Mouse (Mus musculus) B cell, adult 62 days (primary cell): ENCODE results near the gene Cux1. TPM values are rescaled to one million over a fixed set of nuclear protein-coding genes. Genes with fewer than 3 reads are reported as not detected.

Experiments used
- total RNA-seq: library from RNA; stranded (reverse); gene quantifications from 4 replicates; pipeline ENCODE4 v1.2.4, GENCODE M21; 2023

The Cux1 gene
- total RNA-seq = 96.4 to 112 TPM (median 108 TPM) in 4 replicates

DNA sequence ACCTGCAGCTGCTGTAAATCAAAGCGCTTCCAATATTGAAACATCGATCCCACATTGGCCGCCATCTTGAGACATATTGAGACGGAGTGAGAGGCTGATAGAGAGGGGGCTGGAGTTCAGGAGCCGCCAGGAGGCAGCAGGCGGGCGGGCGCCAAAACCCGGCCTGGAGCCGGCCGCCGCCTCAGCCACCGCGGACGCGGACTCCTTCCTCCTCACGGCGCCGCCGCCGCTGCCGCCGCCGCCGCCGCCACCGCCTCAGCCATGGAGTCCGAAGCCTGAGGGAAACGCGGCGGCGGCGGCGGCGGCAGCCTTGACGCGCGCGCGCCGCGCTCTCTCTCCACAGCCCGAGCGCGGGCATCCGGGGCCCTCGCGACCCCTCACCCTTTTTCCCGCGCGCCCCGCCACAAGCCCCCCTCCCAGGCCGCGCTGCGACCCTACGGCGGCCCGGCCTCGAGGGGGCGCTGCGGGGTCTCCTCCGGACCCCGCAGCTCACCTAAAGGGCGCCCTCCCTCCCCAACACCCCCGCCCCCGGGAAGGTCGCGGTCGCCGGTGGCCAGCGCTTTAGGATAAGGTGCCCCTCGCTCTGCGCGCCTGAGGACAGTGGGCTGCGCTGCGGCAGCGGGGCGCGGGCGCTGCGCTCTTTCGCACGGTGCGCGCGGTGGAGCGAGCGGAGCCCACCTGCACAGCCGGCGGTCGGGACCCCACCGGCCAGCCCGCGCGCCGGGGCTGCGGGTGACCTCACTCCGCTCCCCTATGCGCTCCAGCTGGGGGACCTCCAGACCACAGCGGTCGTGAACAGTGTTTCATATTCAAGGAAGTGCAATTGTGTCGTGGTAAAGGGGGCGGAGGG, at the start of gene Cux1:
Gene Cux1, minus strand, starts transcription at position 315 of the 850 bp plus-strand sequence.

DNA sequence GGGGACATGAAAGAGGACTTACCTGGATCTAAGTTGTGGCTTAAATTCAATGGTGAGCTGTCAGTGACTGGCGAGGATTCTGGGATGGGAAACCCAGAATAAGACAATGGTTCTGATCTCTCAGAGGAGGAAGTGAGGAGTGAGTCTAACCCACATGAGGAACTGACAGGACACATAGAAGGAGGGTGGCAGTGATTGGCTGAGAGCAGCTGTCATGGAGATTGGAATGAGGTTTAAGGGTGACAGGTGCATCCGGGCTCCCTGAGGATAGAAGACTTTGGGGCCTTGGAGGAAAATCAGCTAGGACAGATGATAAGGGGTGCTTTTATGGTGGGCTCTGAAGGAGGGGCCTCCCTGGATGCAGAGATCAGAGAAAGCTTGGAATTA, 320.8 kb downstream of the Cux1 start, which contains the start of gene Sh2b2:
Gene Sh2b2, minus strand, starts transcription at position 105 of the 387 bp plus-strand sequence.

DNA sequence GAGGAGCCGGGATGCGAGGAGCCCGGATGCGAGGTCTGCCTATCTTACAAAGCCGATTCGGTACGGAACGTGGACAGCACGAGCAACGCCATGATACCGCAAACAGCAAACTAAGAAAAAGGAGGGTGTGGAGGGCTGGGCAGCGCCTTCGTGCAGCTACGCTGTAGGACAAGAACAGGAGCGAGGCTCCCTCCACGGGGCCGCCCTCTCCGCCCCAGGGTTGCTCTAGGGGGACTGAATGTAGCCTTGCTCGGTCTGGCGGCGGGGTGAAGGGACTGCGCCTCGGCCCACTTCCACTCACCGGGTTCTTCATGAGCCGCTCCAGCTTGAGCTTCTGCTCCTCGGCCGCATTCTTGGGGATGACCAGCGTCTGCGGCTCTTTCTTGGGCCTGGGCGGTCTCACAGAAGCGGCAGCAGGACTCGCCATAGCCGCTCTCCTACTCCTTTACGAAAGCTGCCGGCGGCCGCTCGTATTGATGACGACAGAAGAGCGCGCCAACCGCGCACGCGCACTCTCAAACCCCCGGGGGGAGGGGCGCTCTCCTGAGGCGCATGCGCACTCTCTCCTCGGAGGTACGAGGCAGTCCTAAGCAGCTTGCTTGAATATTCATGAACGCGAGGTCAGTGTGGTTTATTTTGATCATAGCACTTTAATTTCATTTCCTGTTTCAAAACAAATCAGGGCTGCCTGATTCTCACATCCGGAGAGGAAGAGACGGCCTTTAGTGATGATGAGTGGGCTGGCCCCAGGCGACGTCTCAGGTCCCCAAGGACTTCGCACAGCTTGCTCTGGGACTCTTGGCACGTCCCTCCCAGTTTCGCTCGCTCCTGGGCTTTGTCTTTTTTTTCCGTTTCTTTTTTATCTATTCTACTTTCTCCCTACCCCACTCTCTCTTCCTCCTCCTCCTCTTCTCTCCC, 368.6 kb downstream of the Cux1 start, which contains the start of gene Prkrip1:
Gene Prkrip1, minus strand, starts transcription at position 490 of the 918 bp plus-strand sequence.

Other genes starting within 250 kb of the Cux1 start
- not detected in 4 replicates for gene Myl10, start 125.7 kb upstream of the Cux1 start, total RNA-seq